Mouse (Mus musculus): ENCODE data around the gene Dnajc7. TPM values are rescaled to one million over a fixed set of nuclear protein-coding genes. Genes with fewer than 3 reads are reported as not detected.

Gene Dnajc7
- polyA plus RNA-seq, 1 experiment from 2014 or later = 218 TPM

GRCm38 (mm10) chr11:100613241-100613640, 6.7 kb downstream of the Dnajc7 start:
- no peak for ATAC-seq (ENCODE audit: insufficient number of reproducible peaks, low FRiP score, low TSS enrichment, low read depth)
- H3K27ac ChIP-seq = no peak overlapping the region
- no peak overlapping the region for H3K4me2 ChIP-seq
- peaks cover 17% of the 10 kb centered on the region for H3K36me3 ChIP-seq
- no peaks in the 10 kb centered on the region for H3K27me3 ChIP-seq
- H3K9me3 ChIP-seq = no peaks in the 10 kb centered on the region
- H3K9ac ChIP-seq = no peak overlapping the region
- 87% methylated on average over 3 of the region's 3 CpGs for WGBS
- no peak overlapping the region for H3K4me3 ChIP-seq
- H3K4me1 ChIP-seq = peaks cover 20% of the 10 kb centered on the region

- H3K36me3 ChIP-seq = peaks cover 20% of the 10 kb centered on the region
- no peak overlapping the region for H3K4me3 ChIP-seq
- no peak for ATAC-seq (ENCODE audit: insufficient number of reproducible peaks, low FRiP score, low TSS enrichment, low read depth)
- H3K9me3 ChIP-seq = no peaks in the 10 kb centered on the region
- no peak overlapping the region for H3K9ac ChIP-seq
- no peaks in the 10 kb centered on the region for H3K27me3 ChIP-seq
- 88% methylated on average over 6 of the region's 6 CpGs for WGBS
- no peak overlapping the region for H3K27ac ChIP-seq
- no peak overlapping the region for H3K4me2 ChIP-seq
- H3K4me1 ChIP-seq = peaks cover 12% of the 10 kb centered on the region
These were observed 8.3 kb downstream of the Dnajc7 start for GRCm38 (mm10) chr11:100611627-100612026.

GRCm38 (mm10) chr11:100609997-100610680, 9.8 kb downstream of the Dnajc7 start:
- Histone ChIP-seq H3K36me3 (peaks cover 20% of the 10 kb centered on the region), H3K27me3 (no peaks in the 10 kb centered on the region), H3K9ac (no peak overlapping the region), H3K4me3 (no peak overlapping the region), H3K9me3 (no peaks in the 10 kb centered on the region), H3K27ac (peak overlapping the region; percentile 44), H3K4me1 (peaks cover 14% of the 10 kb centered on the region), H3K4me2 (no peak overlapping the region)
- WGBS = 82% methylated on average over 9 of the region's 9 CpGs
- ATAC-seq (ENCODE audit: insufficient number of reproducible peaks, low FRiP score, low TSS enrichment, low read depth) = no peak

- WGBS = 78% methylated on average over 5 of the region's 5 CpGs
- Histone ChIP-seq H3K36me3 (peaks cover 20% of the 10 kb centered on the region), H3K27me3 (no peaks in the 10 kb centered on the region), H3K4me3 (no peak overlapping the region), H3K4me2 (no peak overlapping the region), H3K27ac (peak overlapping the region; percentile 44), H3K9me3 (no peaks in the 10 kb centered on the region), H3K4me1 (peaks cover 15% of the 10 kb centered on the region), H3K9ac (no peak overlapping the region)
- ATAC-seq (ENCODE audit: insufficient number of reproducible peaks, low FRiP score, low TSS enrichment, low read depth) = no peak
These were observed 10.5 kb downstream of the Dnajc7 start for GRCm38 (mm10) chr11:100609355-100609996.

GRCm38 (mm10) chr11:100608796-100609195, 11.2 kb downstream of the Dnajc7 start:
- peak overlapping the region; percentile 44; the same call in 1 of the 2 replicates for H3K27ac ChIP-seq
- no peak overlapping the region for H3K4me3 ChIP-seq
- no peaks in the 10 kb centered on the region for H3K9me3 ChIP-seq
- no peak for ATAC-seq (ENCODE audit: insufficient number of reproducible peaks, low FRiP score, low TSS enrichment, low read depth)
- H3K36me3 ChIP-seq = peaks cover 20% of the 10 kb centered on the region
- WGBS = 65% methylated on average over 4 of the region's 4 CpGs
- H3K27me3 ChIP-seq = no peaks in the 10 kb centered on the region
- H3K4me1 ChIP-seq = peaks cover 18% of the 10 kb centered on the region
- H3K9ac ChIP-seq = no peak overlapping the region
- no peak overlapping the region for H3K4me2 ChIP-seq

- Histone ChIP-seq H3K36me3 (peaks cover 15% of the 10 kb centered on the region), H3K9me3 (no peaks in the 10 kb centered on the region), H3K9ac (no peak overlapping the region), H3K4me3 (no peak overlapping the region), H3K4me1 (peaks cover 20% of the 10 kb centered on the region), H3K4me2 (no peak overlapping the region), H3K27me3 (no peaks in the 10 kb centered on the region), H3K27ac (no peak overlapping the region)
- ATAC-seq (ENCODE audit: insufficient number of reproducible peaks, low FRiP score, low TSS enrichment, low read depth) = no peak
- WGBS = 94% methylated on average over 6 of the region's 6 CpGs
These were observed 12.8 kb downstream of the Dnajc7 start for GRCm38 (mm10) chr11:100607121-100607520.

GRCm38 (mm10) chr11:100605451-100605850, 14.5 kb downstream of the Dnajc7 start:
- peaks cover 14% of the 10 kb centered on the region for H3K36me3 ChIP-seq
- no peaks in the 10 kb centered on the region for H3K9me3 ChIP-seq
- no peak overlapping the region for H3K4me3 ChIP-seq
- no peak overlapping the region for H3K27ac ChIP-seq
- no peak overlapping the region for H3K9ac ChIP-seq
- no peaks in the 10 kb centered on the region for H3K27me3 ChIP-seq
- H3K4me1 ChIP-seq = peaks cover 17% of the 10 kb centered on the region
- no peak overlapping the region for H3K4me2 ChIP-seq
- no peak for ATAC-seq (ENCODE audit: insufficient number of reproducible peaks, low FRiP score, low TSS enrichment, low read depth)
- 87% methylated on average over 10 of the region's 10 CpGs for WGBS

- no peak overlapping the region for H3K4me2 ChIP-seq
- no peak overlapping the region for H3K9ac ChIP-seq
- 66% methylated on average over 4 of the region's 4 CpGs for WGBS
- peaks cover 23% of the 10 kb centered on the region for H3K36me3 ChIP-seq
- no peaks in the 10 kb centered on the region for H3K27me3 ChIP-seq
- no peaks in the 10 kb centered on the region for H3K9me3 ChIP-seq
- peak overlapping the region; percentile 57; the same call in 1 of the 2 replicates for H3K27ac ChIP-seq
- H3K4me3 ChIP-seq = no peak overlapping the region
- H3K4me1 ChIP-seq = peaks cover 8% of the 10 kb centered on the region
- no peak for ATAC-seq (ENCODE audit: insufficient number of reproducible peaks, low FRiP score, low TSS enrichment, low read depth)
These were observed 15.5 kb downstream of the Dnajc7 start for GRCm38 (mm10) chr11:100604321-100605005.

- Histone ChIP-seq H3K36me3 (peaks cover 30% of the 10 kb centered on the region), H3K4me3 (no peak overlapping the region), H3K27me3 (no peaks in the 10 kb centered on the region), H3K27ac (peak overlapping the region; percentile 57; the same call in 1 of the 2 replicates), H3K4me2 (no peak overlapping the region), H3K4me1 (peaks cover 8% of the 10 kb centered on the region; the same call in 1 of the 2 replicates), H3K9me3 (no peaks in the 10 kb centered on the region), H3K9ac (no peak overlapping the region)
- no peak for ATAC-seq (ENCODE audit: insufficient number of reproducible peaks, low FRiP score, low TSS enrichment, low read depth)
- 73% methylated on average over 8 of the region's 8 CpGs for WGBS
These were observed 16.2 kb downstream of the Dnajc7 start for GRCm38 (mm10) chr11:100603813-100604212.

- ATAC-seq (ENCODE audit: insufficient number of reproducible peaks, low FRiP score, low TSS enrichment, low read depth) = no peak
- H3K36me3 ChIP-seq = peaks cover 30% of the 10 kb centered on the region
- H3K4me2 ChIP-seq = no peak overlapping the region
- H3K4me3 ChIP-seq = no peak overlapping the region
- peaks cover 8% of the 10 kb centered on the region; the same call in 1 of the 2 replicates for H3K4me1 ChIP-seq
- no peak overlapping the region for H3K27ac ChIP-seq
- no peak overlapping the region for H3K9ac ChIP-seq
- WGBS = 94% methylated on average over 9 of the region's 9 CpGs
- H3K9me3 ChIP-seq = no peaks in the 10 kb centered on the region
- no peaks in the 10 kb centered on the region for H3K27me3 ChIP-seq
These were observed 16.8 kb downstream of the Dnajc7 start for GRCm38 (mm10) chr11:100603155-100603554.

- ATAC-seq (ENCODE audit: insufficient number of reproducible peaks, low FRiP score, low TSS enrichment, low read depth) = no peak
- WGBS = 89% methylated on average over 3 of the region's 3 CpGs
- Histone ChIP-seq H3K9me3 (no peaks in the 10 kb centered on the region), H3K4me1 (peaks cover 8% of the 10 kb centered on the region; the same call in 1 of the 2 replicates), H3K9ac (no peak overlapping the region), H3K4me2 (no peak overlapping the region), H3K27ac (no peak overlapping the region), H3K36me3 (peaks cover 46% of the 10 kb centered on the region), H3K27me3 (no peaks in the 10 kb centered on the region), H3K4me3 (no peak overlapping the region)
These were observed 18.6 kb downstream of the Dnajc7 start for GRCm38 (mm10) chr11:100601372-100601771.

GRCm38 (mm10) chr11:100598074-100598473, 21.9 kb downstream of the Dnajc7 start:
- H3K4me1 ChIP-seq = no peaks in the 10 kb centered on the region
- H3K9me3 ChIP-seq = no peaks in the 10 kb centered on the region
- H3K36me3 ChIP-seq = peaks cover 75% of the 10 kb centered on the region
- no peak for ATAC-seq (ENCODE audit: insufficient number of reproducible peaks, low FRiP score, low TSS enrichment, low read depth)
- no peaks in the 10 kb centered on the region for H3K27me3 ChIP-seq
- 89% methylated on average over 4 of the region's 4 CpGs for WGBS
- no peak overlapping the region for H3K4me2 ChIP-seq
- H3K9ac ChIP-seq = no peak overlapping the region
- H3K27ac ChIP-seq = no peak overlapping the region
- no peak overlapping the region for H3K4me3 ChIP-seq

Data from limb, embryonic 15.5 days (tissue).